Mouse (Mus musculus) lung, postnatal 25 days (tissue): Measurements from ENCODE around the gene Gm12394.
"Not testable (repeated sequence)": the region's sequence is repeated elsewhere in the genome, so short reads cannot be mapped to it uniquely, and the experiment has no call there.

Experiments
- DNase-seq: peaks from one replicate; pipeline ENCODE4 v3.0.0; 2022; ENCODE audit warnings: low spot score

Gm12394 gene

GRCm38 (mm10) chr4:42860483-42860882, 3.9 kb upstream of the Gm12394 start:
- not testable (repeated sequence) for DNase-seq

- DNase-seq: not testable (repeated sequence)
Measured at GRCm38 (mm10) chr4:42853788-42854187, 2.8 kb downstream of the Gm12394 start, which contains the start of gene Fam205a1. Gene Fam205a1, minus strand, starts transcription at chr4:42853888.

GRCm38 (mm10) chr4:42773893-42774292, 82.7 kb downstream of the Gm12394 start, which contains the start of gene Ccl21a:
Gene Ccl21a, minus strand, starts transcription at chr4:42773993.
- DNase-seq: not testable (repeated sequence)

- not testable (repeated sequence) for DNase-seq
Measured at GRCm38 (mm10) chr4:42756477-42756876, 100.1 kb downstream of the Gm12394 start, which contains the start of gene Ccl19. Gene Ccl19, minus strand, starts transcription at chr4:42756577.

GRCm38 (mm10) chr4:42735245-42735644, 121.3 kb downstream of the Gm12394 start, which contains the start of gene 4930578G10Rik:
Gene 4930578G10Rik, plus strand, starts transcription at chr4:42735545.
- not testable (repeated sequence) for DNase-seq
